Mouse (Mus musculus): Measurements from ENCODE around the gene Icosl.
"Not testable (repeated sequence)": the region's sequence is repeated elsewhere in the genome, so short reads cannot be mapped to it uniquely, and the experiment has no call there.

Icosl gene

DNA sequence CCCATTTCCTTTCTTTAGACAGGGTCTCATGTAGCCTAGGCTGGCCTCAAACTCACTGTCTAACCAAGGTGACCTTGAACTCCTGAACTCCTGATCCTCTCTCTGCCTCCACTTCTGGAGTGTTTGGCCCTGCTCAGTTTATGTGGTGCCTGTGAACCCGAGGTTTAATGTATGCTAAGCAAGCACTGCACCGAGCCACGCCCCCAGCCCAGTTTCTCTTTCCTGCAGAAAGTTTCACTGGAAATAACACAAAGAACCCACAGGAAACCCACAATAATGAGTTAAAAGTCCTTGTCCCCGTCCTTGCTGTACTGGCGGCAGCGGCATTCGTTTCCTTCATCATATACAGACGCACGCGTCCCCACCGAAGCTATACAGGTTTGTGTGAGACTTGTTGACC is 5.9 kb downstream of the Icosl start:
- no peak for DNase-seq (ENCODE audit: low spot score in 2 of 2)

DNA sequence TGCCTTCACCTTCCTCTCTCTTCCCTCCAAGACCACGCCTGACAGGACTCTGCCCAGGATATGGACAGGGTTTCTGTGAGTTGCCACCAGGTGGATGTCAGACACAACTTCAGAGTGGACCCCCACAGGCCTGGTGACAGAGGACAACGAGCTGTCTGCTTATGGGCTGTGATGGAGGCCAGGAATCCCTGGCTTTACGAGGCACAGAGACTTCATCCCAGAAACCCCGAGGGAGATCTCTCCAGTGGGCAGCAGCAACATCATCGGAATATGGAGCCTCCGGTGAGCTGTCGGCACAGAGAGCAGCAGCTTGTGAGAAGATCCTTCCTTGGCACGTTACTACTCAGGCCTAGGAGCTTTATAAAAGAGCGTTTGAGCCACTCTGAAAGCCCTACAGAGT is 8.8 kb downstream of the Icosl start:
- DNase-seq (ENCODE audit: low spot score in 2 of 2) = no peak

DNA sequence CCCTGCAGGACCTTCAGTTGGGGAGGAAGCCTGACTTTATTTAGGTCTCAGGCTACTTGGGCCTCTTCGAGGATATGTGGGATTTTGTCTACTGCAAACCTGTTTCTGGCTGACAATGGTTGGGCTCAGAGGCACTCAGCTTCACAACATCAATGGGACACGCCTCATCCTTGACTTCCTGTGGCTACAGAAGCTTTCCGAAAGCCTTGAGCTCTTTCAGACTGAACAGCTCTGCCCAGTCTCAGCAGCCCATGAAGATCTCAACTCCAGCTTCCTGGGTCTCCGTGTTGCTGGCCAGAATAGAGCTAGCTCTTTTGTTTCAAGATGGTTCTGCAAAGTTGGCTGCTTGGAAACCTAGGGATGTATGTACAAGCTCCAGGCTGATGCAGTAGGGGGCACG is 9.2 kb downstream of the Icosl start:
- no peak for DNase-seq (ENCODE audit: low spot score in 2 of 2)

DNA sequence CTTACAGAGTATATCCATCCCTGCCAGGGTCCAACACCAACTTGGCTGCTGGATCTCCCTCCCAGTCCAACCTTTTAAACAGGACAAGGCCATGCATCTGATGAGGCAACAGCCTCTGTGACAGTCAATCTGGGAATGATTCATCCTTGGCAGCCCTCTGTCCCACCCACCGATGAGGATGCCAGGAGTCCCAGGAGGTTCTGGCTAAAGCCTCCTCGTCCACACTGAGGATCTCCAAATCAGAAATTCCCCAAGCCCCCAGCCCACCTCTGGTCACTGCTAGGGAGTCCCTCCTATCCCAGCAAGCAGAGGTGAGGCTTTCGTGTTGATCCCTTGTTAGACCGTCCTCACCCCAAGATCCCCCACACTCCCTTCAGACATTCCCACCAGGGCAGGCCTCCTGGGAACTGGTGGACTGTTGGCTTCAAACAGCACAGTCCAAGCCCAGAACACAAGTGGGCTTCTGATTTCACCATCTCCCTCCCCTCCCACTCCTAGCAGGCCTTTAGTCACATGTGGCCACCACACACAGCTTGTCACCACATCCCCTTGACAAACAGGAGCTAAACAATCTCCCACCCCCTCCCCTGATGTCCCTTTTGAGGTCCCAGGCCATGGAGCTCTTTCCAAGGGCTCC is 11.0 kb downstream of the Icosl start:
- no peak for DNase-seq (ENCODE audit: low spot score in 2 of 2)

DNA sequence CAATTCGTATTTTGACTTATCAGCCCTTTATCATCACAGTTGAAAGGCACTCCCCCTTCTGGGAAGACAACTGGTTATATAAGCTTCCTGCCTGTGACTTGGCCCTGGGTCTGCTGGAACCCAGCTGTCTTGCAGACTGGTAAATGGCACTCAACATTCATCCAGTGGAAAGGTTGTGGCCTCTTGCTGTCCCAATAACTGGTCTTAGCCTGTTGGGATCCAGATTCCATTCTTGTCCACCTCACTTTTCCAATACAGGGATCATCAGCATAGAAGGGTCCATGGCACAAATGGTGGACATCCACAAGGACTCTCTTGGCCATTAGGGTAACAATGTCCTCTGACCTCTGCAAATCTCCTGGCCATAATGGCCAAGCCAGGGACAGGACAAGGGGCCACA is 15.0 kb downstream of the Icosl start:
- no peak for DNase-seq (ENCODE audit: low spot score in 2 of 2)

DNA sequence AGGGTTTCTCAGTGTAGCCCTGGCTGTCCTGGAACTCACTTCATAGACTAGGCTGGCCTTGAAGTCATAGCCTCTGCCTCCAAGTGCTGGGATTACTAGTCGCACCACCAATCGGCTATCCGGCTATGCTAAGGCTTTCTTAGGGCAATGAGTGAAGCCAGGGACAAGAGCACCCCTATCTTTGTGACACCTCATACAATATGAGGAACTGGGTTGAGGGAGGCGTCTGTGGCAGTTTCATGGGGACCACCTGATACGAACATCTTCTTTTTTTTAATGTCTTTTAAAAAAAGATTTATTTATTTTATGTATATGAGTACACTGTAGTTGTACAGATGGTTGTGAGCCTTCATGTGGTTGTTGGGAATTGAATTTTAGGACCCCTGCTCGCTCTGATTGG is 16.6 kb downstream of the Icosl start:
- no peak for DNase-seq (ENCODE audit: low spot score in 2 of 2)

DNA sequence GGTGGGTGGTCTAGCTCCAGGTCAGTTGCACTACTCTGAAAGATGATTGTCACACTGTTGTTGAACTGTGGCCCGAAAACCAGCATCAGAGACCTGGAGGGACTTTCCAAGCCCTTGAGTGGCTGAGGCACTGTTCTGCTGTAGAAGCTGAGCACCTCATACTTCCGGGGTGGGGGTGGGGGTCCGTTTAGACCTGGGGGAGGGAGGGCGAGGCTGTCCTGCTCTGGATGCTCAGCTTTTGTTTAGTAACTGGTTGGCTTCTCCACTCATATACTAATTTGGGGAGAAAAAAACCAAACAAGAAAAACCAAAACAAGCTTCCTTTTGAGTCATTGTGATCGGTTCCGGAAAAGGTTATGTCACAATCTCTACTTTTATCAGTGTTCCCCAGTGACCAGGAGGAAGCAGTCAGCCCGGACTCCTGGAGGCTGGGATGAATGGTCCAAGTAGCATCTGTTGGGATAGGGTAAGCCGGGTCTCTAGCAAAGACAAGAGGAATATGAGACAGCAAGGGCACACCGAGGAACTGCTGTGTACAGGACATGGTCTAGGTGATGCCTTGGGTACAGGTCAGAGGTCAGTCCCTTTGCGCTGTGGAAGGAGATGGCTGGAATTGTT is 17.5 kb downstream of the Icosl start:
- DNase-seq (ENCODE audit: low spot score in 2 of 2) = no peak

DNA sequence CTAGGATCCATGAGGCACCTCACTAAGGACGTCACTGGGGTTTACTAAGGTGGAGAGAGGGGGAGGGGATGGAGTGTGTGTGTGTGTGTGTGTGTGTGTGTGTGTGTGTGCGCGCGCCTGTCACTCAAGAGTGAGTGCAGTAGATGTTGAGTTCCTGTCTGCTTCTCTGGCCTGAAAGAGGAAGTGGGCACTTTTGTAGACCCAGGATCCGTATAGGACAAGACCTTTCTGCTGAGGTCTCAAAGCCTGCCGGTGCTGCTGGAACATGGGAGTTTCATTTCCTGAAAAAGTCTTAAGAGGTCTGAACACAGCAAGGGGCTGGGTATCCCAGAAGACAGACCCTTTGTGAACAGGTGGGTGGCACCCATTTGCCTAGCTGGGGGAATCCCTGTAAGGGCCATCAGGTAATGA is 18.0 kb downstream of the Icosl start:
- DNase-seq (ENCODE audit: low spot score in 2 of 2) = no peak

DNA sequence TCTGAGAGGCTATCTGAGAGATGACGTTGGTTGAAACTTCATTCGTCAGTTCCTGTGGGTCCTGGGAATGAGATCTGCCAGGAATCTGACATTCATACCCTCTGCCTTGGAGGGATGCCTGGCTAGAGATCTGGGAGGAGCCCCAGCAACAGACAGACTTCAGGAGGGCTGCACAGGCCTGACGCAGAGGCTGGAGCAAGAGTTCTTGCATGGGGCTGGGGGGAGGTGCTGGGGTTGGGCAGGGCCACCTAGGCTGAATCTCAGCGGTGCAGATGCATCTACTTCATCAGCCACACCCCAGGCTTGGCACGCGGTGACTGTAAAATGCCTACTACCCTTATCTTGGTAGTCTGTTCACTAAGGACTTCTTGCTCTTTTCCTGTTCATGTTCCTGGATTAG is 21.1 kb downstream of the Icosl start:
- DNase-seq (ENCODE audit: low spot score in 2 of 2) = no peak

DNA sequence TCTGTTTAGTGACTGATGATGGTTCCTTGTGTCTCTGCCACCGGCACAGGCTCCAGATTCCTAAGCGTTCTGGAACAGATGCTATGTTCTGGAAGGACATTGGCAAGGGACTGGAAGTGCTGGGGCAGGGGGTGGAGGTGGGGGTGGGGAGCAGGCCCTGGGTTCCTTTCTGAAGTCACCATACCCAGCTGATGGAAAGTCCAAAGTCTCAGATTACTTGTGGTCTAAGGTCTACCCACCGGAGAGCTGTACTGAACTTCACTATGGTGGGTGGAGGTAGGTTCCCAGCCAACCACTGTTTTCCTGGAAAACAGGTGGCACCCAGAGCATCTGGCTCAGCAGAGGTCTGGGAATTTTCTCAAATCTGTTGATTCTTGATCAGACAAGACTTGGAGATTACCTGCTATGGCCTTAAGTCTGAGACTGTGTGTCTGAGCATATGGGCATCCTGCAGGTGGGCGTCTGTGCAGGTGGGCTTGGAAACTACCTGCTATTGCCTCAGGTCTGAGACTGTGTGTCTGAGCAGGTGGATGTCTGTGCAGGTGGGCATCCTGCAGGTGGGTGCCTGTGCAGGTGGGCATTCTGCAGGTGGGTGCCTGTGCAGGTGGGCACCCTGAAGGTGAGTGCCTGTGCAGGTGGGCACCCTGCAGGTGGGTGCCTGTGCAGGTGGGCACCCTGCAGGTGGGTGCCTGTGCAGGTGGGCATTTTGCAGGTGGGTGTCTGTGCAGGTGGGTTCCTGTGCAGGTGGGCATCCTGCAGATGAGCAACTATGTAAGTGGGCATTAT is 21.8 kb downstream of the Icosl start:
- no peak for DNase-seq (ENCODE audit: low spot score in 2 of 2)

DNA sequence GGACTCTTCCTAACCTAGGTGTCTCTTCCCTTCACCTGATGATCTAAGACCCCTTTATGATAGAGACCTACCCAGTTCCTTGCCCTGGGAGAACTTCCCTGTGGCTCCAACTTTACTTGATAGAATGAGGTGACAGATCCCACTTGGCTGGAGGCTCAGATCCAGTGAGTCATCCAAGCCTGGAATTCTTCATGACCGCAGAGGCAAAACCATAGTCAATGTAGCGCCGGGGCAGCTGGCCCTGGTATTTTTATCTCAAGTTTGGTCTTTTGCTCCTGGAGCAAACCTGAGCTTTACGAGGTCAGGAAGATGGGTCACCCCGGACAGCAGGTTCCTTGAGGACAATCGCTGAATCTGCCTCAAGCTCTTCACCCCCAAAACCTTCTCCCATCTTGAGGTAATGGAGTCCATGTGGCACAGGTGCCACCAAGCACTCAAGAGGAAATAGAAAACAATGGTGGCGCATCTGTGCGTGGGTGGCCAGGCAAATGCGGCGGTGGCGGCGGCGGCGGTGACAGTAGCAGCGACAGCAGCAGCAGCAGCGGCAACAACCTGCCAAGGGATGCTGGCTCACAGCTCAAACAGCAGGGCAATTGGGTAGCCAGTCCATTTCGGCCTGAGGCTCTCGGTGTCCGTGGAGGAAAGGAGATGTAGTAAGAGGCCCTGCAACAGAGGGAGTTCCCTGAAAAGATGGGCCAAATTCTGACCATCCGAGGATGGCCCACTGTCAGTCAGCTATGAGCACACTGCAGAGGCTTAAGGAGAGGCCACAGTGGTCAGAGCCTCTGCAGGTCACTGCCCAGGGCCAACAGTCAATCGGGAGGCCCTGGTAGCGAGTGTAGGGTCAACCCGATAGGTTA is 23.0 kb downstream of the Icosl start:
- DNase-seq (ENCODE audit: low spot score in 2 of 2) = no peak

DNA sequence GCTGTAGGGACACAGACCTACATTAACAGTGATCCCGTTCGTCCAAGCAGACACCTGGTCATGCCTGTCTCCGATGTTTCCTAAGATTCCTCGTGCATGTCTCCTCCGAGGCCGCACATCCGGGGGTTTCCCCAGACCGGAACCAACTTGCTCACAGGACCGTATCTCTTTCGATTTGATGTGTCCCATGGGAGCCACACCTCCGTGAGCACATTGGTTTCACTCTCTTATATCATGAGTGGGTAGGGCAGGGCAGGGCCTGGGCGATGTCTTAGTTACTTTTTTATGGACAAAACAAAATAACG is 23.6 kb downstream of the Icosl start:
- DNase-seq (ENCODE audit: low spot score in 2 of 2) = no peak

DNA sequence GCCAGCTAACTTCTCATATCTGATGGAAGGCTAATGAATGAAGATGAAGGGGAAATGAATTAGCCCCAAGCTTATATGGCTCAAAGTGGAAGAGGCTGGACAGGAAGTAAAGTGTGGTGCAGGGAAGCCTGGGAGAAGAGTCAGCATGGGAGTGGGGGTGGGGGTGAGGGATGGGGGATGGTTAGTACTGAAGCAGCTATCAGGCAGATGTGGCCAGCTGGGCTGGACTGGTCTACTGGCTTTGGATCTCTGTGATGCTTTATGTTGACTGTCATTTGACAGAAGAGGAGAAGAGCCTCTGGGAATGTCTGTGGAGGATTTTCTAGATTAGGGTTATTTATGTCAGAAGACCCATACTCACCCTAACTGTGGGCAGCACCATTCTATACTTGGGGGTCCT is 26.1 kb downstream of the Icosl start:
- DNase-seq (ENCODE audit: low spot score in 2 of 2) = no peak

DNA sequence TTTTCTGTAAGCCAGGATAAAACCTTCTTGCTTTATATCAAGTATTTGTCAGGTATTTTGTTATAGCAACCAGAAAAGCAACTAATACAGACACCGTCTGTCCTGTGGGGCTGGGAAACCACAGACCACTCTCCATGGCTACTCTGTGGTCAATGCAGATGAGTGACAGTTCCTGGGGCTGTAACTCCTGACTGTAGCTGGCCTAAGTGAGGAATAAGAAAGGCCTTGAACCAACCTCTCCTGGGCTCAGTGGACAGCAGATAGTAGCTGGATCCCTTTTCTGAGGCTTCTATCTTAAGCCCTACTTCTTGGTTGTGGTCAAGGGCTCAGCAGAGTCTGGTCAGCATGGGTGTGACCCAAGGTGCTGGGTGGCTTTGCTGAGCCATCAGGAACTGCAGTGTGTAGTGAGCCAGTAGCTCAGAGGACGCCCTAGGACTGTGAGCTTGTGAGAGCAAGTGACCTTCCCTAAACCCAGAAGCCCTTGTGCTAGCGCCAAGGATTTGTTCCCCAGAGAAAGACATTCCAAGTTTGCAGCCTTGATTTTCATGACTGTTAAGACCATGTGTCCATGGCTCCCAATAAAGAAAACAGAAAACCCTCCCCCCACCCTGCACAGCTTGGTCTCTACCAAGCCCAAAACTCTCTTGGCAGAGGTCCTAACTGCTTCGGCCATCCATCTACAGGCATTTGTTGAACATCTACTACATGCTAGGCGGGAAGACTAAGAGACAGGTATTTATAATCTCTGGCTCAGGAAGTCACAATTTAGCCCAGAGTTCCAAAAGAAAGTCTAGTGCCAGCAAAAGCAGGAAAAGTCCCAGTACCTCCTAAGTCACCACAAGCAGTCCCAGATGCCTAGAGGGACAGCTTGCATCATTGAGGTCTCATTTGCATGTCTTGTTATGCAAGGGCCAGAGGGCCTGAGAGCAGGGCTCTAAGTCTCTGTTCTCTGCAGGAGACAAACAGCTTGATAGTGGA is 27.1 kb downstream of the Icosl start:
- DNase-seq (ENCODE audit: low spot score in 2 of 2) = no peak

DNA sequence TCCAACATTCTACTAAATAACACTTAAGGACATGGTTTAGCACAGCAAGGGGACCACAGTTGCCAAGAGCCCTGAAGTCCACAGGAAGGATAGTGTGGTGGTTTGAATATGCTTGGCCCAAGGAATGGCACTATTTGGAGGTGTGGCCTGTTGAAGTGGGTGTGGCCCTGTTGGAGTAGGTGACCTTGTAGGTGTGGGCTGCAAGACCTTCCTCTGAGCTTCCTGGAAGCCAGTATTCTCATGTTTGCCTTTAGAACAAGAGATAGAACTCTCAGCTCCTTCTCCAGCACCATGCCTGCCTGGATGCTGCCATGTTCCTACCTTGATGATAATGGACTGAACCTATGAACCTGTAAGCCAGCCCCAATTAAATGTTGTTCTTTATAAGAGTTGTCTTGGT is 30.8 kb downstream of the Icosl start:
- DNase-seq (ENCODE audit: low spot score in 2 of 2) = not testable (repeated sequence)

DNA sequence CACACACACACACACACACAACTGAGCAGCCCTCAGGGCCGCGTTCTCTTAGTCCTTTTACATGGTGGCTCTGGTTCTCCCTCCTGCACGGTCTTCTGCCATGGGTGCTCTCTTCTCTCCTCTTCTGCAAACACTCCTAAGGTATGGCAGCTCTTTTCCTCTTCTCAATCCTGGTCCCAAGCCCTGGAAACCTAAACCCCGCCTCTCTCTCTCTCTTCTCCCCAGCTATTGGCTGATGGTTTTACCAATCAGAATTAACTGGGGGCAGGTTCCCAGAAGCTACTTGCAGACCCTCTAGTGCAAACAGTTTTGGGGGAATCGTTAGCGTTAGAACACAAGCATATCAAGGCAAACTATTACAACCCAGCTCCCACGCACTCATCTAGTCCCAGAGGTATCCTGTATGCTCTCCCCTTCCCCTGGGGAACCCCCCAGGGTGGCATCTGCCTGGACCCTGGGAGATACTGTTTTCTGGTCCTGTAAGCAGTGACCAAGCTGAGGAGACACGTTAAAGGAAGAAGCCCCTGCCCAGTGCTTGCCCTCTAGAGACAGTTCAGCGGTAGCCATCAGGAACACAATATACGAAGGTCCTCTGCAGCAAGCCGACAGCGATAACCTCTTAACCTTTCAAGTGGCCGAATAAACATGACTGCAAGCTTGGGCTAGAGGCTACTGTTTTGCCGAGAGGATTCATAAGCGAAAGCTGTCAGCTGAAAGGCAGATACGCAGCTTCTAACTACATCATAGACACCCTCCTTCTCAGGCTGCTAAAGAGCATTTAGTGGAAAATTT is 32.1 kb downstream of the Icosl start:
- DNase-seq (ENCODE audit: low spot score in 2 of 2) = no peak

DNA sequence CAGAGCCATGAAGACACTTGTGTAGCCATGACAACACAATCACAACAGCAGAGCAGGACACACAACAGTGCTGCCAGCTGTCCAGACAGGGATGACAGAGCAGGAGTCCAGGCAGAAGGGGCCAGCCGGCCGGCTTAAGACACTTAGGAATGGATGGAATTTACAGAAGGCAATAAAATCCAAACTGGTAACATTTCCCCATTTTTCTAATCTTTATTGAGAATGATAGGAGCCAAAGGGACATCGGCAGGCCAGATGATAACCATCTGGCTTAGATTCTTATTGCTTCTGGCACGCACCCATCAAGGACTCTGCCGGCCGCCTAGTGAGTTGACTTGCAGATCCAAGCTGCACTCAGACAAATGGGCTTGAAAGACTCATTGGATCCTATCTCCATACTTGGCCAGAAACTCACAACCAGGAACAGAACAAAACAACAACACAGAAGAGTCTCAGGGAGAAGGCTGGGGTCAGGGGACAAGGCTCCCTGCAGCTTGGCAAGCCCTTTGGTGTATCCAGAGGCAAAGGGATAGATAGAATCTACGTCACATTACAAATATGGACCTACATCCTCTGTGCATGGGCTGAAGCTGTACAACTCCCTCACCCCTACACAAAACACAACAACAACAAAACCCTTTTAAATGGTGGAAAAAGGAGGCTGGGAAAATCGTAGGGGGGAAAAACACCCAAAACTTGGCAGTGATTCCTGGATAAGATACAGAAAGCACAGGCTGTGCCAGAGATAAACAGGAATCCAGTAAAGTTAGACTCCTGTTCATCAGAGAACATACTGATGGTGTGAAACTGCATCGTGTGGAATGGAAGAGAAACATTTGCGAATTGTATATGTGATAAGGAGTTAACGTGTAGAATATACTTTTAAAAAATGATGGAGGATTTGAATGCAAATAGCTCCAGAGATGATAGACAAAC is 35.7 kb downstream of the Icosl start:
- peak in 1 of 2 experiments; percentile 16 for DNase-seq (ENCODE audit: low spot score in 2 of 2)

DNA sequence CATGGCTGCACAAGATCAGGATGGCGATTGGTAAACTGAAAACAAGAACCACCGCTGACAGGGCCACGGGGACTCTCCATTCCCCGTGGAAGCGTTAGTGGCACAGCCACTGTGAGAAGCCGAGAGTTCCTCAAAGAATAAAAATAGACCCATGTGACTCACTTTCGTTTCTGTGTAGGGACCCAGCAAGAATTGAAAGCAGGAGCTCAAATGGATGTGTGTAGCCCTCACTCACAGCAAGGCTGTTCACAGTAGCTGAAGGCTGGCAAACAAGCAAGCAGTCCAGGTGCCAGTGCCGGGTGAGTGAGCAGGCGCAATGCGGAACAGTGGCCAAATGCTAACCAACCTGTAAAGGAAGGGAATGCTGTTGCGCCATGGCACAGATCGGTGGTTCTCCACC is 36.4 kb downstream of the Icosl start:
- DNase-seq (ENCODE audit: low spot score in 2 of 2) = peak in 1 of 2 experiments; percentile 18

DNA sequence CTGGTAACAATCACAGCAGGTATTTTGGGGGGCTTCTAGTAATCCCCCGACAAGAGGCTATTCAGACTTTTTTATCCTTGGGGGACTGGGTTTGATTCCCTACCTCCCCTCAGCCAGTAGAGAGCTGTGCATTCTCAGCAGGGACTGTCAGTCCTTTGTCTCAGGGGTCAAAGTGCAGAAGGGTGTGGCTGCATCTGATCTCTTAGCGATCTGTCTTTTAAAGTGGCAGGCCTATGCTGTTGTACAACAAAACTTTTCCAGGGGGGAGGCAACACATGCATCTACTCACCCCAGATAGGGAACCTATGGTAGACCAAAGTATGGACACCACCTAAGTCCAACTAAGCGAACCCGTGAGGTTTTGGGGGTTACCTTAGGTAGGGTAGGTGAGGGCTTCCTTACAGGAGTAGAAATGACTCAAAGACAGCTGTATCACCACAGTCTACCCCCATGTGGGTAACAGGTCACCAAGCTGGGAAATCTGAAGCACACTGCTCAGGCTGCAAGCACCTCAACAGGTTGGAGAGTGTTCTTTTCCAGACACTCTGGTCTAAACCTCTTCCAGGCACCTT is 45.5 kb downstream of the Icosl start:
- DNase-seq (ENCODE audit: low spot score in 2 of 2) = no peak
